Mouse (Mus musculus) lung, postnatal 0 days (tissue): Measurements from ENCODE around the gene Shank1. TPM values are rescaled to one million over a fixed set of nuclear protein-coding genes. Genes with fewer than 3 reads are reported as not detected.

Experiments
- ATAC-seq: fragments of 200-750 bp; cut with Nextera tagmentation; 2 replicates; pipeline ENCODE4 v1.8.0; 2017; ENCODE audit warnings: moderate library complexity
- DNase-seq: peaks from one replicate; pipeline ENCODE4 v3.0.0-alpha.2; 2016; ENCODE audit warnings: low spot score
- H3K27ac ChIP-seq: fragments of 300-500 bp; sonication (generic); 2 replicates; pipeline ENCODE4 v1.5.1; 2014; ENCODE audit warnings: antibody characterized with exemption, mild to moderate bottlenecking, low read length, mixed read lengths
- H3K27me3 ChIP-seq: fragments of 300-500 bp; sonication (generic); replicated peaks from 2 replicates; pipeline ENCODE4 v1.6.1; 2014; ENCODE audit warnings: low read length, mixed read lengths; ENCODE audit not compliant: insufficient read depth
- H3K36me3 ChIP-seq: fragments of 300-500 bp; sonication (generic); 2 replicates; pipeline ENCODE4 v1.6.1; 2014; ENCODE audit warnings: low read length, mixed read lengths; ENCODE audit not compliant: insufficient read depth
- H3K4me1 ChIP-seq: fragments of 300-500 bp; sonication (generic); 2 replicates; pipeline ENCODE4 v1.6.1; 2014; ENCODE audit warnings: antibody characterized with exemption, low read depth, low read length, mixed read lengths; ENCODE audit not compliant: insufficient read depth
- H3K4me2 ChIP-seq: fragments of 300-500 bp; sonication (generic); replicated peaks from 2 replicates; pipeline ENCODE4 v1.6.1; 2014; ENCODE audit warnings: low read depth, mild to moderate bottlenecking, low read length, moderate library complexity, mixed read lengths
- H3K4me3 ChIP-seq: fragments of 300-500 bp; sonication (generic); 2 replicates; pipeline ENCODE4 v1.5.1; 2014; ENCODE audit warnings: low read depth, low read length
- H3K9ac ChIP-seq: fragments of 300-500 bp; sonication (generic); replicated peaks from 2 replicates; pipeline ENCODE4 v1.6.1; 2014; ENCODE audit warnings: low read depth, mild to moderate bottlenecking
- H3K9me3 ChIP-seq: fragments of 300-500 bp; sonication (generic); 2 replicates; pipeline ENCODE4 v1.6.1; 2016; ENCODE audit warnings: low read length, mixed read lengths
- CTCF ChIP-seq: IDR thresholded peaks from 2 replicates; pipeline ENCODE4 v1.5.1; 2016; ENCODE audit warnings: antibody characterized with exemption, mild to moderate bottlenecking
- EP300 ChIP-seq: IDR thresholded peaks from 2 replicates; pipeline ENCODE4 v1.6.1; 2016; ENCODE audit warnings: antibody characterized with exemption, mild to moderate bottlenecking, control low read depth
- WGBS: fragments of 180-500 bp; shearing (Covaris S2); extraction: QIAGEN DNeasy Blood & Tissue Kit; methylation state at CpG from one replicate; pipeline ENCODE4 v1.1.7; 2014; 5-methylcytosine and 5-hydroxymethylcytosine counted together
- polyA plus RNA-seq: library from polyadenylated mRNA; unstranded; fragments of >200 nt; fragmentation: Nextera tagmentation; extraction: Ambion mirVana; gene quantifications from 2 replicates; pipeline ENCODE4 v1.2.1, GENCODE M21; 2015

Shank1 gene
- polyA plus RNA-seq, 1 experiment from 2014 or later = 0.23 TPM

- no peak for TF ChIP-seq CTCF
- no peak for TF ChIP-seq EP300
- Histone ChIP-seq H3K9me3 (no peaks in the 10 kb centered on the region), H3K27me3 (peaks cover 65% of the 10 kb centered on the region), H3K27ac (no peak overlapping the region), H3K36me3 (no peaks in the 10 kb centered on the region), H3K4me3 (0 out of 2 replicates have a peak overlapping the region, but pooled peaks have one; percentile 3), H3K4me1 (no peaks in the 10 kb centered on the region), H3K4me2 (peak overlapping the region; percentile 19), H3K9ac (no peak overlapping the region)
- 4% methylated on average over 54 of the region's 71 CpGs for WGBS
- ATAC-seq = no peak
- DNase-seq = no peak
Measured at GRCm38 (mm10) chr7:44352750-44353600, 42.9 kb downstream of the Shank1 start.

DNA sequence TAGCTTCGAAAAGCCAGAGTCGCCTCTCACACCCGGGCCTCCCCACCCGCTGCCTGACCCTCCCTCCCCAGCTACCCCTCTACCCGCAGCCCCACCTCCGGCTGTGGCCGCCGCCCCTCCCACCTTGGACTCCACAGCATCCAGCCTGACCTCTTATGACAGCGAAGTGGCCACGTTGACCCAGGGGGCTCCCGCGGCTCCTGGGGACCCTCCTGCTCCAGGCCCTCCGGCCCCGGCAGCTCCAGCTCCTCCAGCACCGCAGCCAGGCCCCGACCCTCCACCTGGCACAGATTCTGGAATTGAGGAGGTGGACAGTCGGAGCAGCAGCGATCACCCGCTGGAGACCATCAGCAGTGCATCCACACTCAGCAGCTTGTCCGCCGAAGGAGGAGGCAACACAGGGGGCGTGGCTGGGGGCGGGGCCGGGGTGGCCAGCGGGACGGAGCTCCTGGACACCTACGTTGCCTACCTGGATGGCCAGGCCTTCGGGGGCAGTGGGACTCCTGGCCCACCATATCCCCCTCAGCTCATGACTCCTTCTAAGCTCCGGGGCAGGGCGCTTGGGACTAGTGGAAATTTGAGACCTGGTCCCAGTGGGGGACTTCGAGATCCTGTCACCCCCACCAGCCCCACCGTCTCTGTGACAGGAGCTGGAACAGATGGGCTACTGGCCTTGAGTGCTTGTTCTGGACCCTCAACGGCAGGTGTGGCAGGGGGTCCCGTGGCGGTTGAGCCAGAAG, 43.7 kb downstream of the Shank1 start:
- Histone ChIP-seq H3K27ac (no peak overlapping the region), H3K9ac (no peak overlapping the region), H3K4me1 (no peaks in the 10 kb centered on the region), H3K36me3 (no peaks in the 10 kb centered on the region), H3K9me3 (no peaks in the 10 kb centered on the region), H3K4me2 (peak overlapping the region; percentile 19), H3K4me3 (no peak overlapping the region), H3K27me3 (peaks cover 69% of the 10 kb centered on the region)
- no peak for ATAC-seq
- 1% methylated on average over 30 of the region's 35 CpGs for WGBS
- TF ChIP-seq CTCF = no peak
- TF ChIP-seq EP300 = no peak
- no peak for DNase-seq

- ATAC-seq (no peak), DNase-seq (no peak)
- WGBS = 66% methylated on average over 6 of the region's 6 CpGs
- 0 out of 2 replicates have a peak, but pooled peaks cover 3% of the 10 kb centered on the region for H3K4me1 ChIP-seq
- no peak overlapping the region for H3K27ac ChIP-seq
- H3K27me3 ChIP-seq = peaks cover 80% of the 10 kb centered on the region
- H3K36me3 ChIP-seq = no peaks in the 10 kb centered on the region
- H3K9ac ChIP-seq = no peak overlapping the region
- no peak for TF ChIP-seq CTCF
- TF ChIP-seq EP300 = no peak
- no peaks in the 10 kb centered on the region for H3K9me3 ChIP-seq
- H3K4me3 ChIP-seq = no peak overlapping the region
- no peak overlapping the region for H3K4me2 ChIP-seq
Measured at GRCm38 (mm10) chr7:44355411-44355810, 45.4 kb downstream of the Shank1 start.

GRCm38 (mm10) chr7:44356590-44357481, 46.8 kb downstream of the Shank1 start:
- H3K9ac ChIP-seq = no peak overlapping the region
- WGBS = 4% methylated on average over 35 of the region's 35 CpGs

DNA sequence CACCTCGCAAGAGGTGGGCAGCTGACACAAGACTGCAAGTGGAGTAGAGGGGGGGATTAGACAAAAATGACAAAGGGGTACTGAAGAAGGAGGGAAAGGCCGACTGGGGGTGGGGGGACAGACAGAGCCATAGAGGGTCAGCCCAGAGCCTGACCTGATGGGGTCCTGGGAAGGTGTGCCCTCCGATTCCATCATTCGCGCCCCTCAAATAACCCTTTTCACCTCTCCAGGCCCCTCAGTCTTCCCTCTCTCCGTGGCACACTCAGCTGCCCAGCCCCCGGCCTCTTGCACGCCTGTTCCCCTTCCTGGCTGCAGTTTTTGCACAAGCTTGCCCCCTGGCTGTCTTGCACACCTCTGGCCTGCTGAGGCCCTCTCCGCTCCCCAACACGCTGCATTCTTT, 47.5 kb downstream of the Shank1 start:
- Histone ChIP-seq H3K36me3 (no peaks in the 10 kb centered on the region), H3K9ac (no peak overlapping the region), H3K27ac (no peak overlapping the region), H3K4me1 (0 out of 2 replicates have a peak, but pooled peaks cover 3% of the 10 kb centered on the region), H3K9me3 (no peaks in the 10 kb centered on the region), H3K4me3 (no peak overlapping the region), H3K27me3 (peaks cover 61% of the 10 kb centered on the region), H3K4me2 (peak overlapping the region; percentile 27; the same call in 1 of the 2 replicates)
- 12% methylated on average over 10 of the region's 10 CpGs for WGBS
- TF ChIP-seq EP300 (no peak), CTCF (0 out of 2 replicates have a peak, but pooled peaks have one; percentile 22)
- ATAC-seq (no peak), DNase-seq (no peak)

More at GRCm38 (mm10) chr7:44356590-44357481, 46.8 kb downstream of the Shank1 start:
- Histone ChIP-seq H3K9me3 (no peaks in the 10 kb centered on the region), H3K27me3 (peaks cover 68% of the 10 kb centered on the region), H3K4me1 (0 out of 2 replicates have a peak, but pooled peaks cover 3% of the 10 kb centered on the region), H3K4me2 (peak overlapping the region; percentile 27; the same call in 1 of the 2 replicates), H3K36me3 (no peaks in the 10 kb centered on the region), H3K4me3 (no peak overlapping the region), H3K27ac (no peak overlapping the region)
- ATAC-seq (no peak), DNase-seq (no peak)
- no peak for TF ChIP-seq EP300
- TF ChIP-seq CTCF = no peak
